Comparison of ENCODE assay signal across 9 mouse cellular contexts in the genomic region with DNA sequence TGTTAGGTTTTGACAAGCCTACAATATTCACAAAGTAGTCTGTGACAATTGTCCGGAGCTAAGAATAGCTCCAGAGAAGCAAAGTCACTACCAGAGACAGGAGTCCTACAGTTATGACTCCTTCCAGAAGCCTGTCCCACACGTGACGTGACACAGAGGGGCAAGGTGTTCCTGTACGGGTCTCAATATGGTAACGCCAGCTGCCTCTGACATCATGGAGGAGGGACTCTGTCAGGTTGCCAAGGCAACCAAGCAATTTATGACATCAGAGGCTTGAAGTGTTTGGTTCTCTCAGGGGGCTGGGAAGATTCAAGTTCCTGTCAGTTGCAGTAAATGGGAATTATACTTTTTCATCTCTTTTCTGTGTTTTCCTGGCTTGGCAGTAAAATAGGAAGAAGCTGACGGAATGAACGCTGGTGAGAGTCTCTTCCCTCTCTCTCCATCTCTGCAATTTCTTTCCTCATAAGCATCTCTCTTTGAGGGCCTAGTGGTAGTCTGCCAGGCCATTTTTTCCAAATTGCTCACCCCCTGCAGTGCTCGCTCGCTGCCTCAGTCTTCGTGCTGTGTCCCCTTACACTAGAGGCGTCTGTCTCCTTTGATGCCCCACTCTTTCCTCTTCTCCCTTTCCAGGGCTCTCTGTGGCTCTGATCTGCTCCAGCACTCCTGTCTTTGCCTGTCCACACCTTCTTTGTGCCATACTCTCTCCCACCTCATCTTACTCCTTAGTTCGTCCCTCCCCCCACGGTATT. TPM values are rescaled to one million over a fixed set of nuclear protein-coding genes. Genes with fewer than 3 reads are reported as not detected.
DNase-seq lines count a peak whose midpoint lies in the region; ATAC-seq and TF ChIP-seq lines count a peak whose summit lies in the region.
"Had no signal": no experiment of that assay in that cellular context is flagged by ENCODE, and none has a peak within 500 bp of the region (broad histone marks: within the 10 kb centered on the region; RNA-seq: fewer than 3 reads in every experiment).

No protein-coding gene starts in this region.

- peaks cover 70% of the 10 kb centered on the region for H3K4me1 ChIP-seq in midbrain, embryonic 13.5 days (replicated peaks)
- no peaks in the 10 kb centered on the region for H3K4me1 ChIP-seq in stomach, postnatal 0 days (replicated peaks; ENCODE audit: control insufficient read depth, insufficient read depth)

- no peak for TF ChIP-seq EP300 in stomach, postnatal 0 days (optimal IDR thresholded peaks at IDR 0.05)

- ATAC-seq in midbrain, embryonic 13.5 days, result no peak
- ATAC-seq in stomach, postnatal 0 days (ENCODE audit: low FRiP score, low TSS enrichment), result no peak

- H3K27me3 ChIP-seq in midbrain, embryonic 13.5 days, result 0 out of 2 replicates have a peak, but pooled peaks cover 4% of the 10 kb centered on the region
- H3K27me3 ChIP-seq in stomach, postnatal 0 days (ENCODE audit: control insufficient read depth, insufficient read depth, low read length), result no peaks in the 10 kb centered on the region

- TF ChIP-seq CTCF in stomach, postnatal 0 days (IDR thresholded peaks at IDR 0.05; ENCODE audit: low read depth), result no peak

- H3K4me2 ChIP-seq in midbrain, embryonic 13.5 days (replicated peaks), result peak overlapping the region; percentile 95
- no peak overlapping the region for H3K4me2 ChIP-seq in stomach, postnatal 0 days (replicated peaks; ENCODE audit: low read depth)
- H3K4me2 ChIP-seq: limb, embryonic 12.5 days had no signal

- peak; percentile 61 to 62 for DNase-seq in cerebellum, adult 18-20 months
- no peak for DNase-seq in cerebellum, adult 8-10 months
- peak; percentile 63 to 69 for DNase-seq in left cerebral cortex, adult 18-20 months (ENCODE audit: low spot score in 2 of 2)
- DNase-seq in left cerebral cortex, adult 11 months (ENCODE audit: low spot score), result no peak
- DNase-seq in cerebellum, postnatal 14 days, result peak; percentile 62 to 70
- no peak for DNase-seq in yolk sac, embryonic 10.5 days (ENCODE audit: low spot score)
- DNase-seq in stomach, postnatal 0 days (ENCODE audit: low spot score), result no peak

- H3K27ac ChIP-seq in midbrain, embryonic 13.5 days, result peak overlapping the region; percentile 61
- H3K27ac ChIP-seq in stomach, postnatal 0 days (replicated peaks), result no peak overlapping the region
- H3K27ac ChIP-seq: limb, embryonic 12.5 days had no signal

- H3K36me3 ChIP-seq in midbrain, embryonic 13.5 days, result no peaks in the 10 kb centered on the region
- no peaks in the 10 kb centered on the region for H3K36me3 ChIP-seq in stomach, postnatal 0 days (ENCODE audit: control insufficient read depth, insufficient read depth, low read length)
- H3K36me3 ChIP-seq: limb, embryonic 12.5 days had no signal

- H3K4me3 ChIP-seq in midbrain, embryonic 13.5 days (replicated peaks), result peak overlapping the region; percentile 73
- no peak overlapping the region for H3K4me3 ChIP-seq in stomach, postnatal 0 days (ENCODE audit: low read depth, low read length)
- H3K4me3 ChIP-seq: limb, embryonic 12.5 days had no signal

- no peaks in the 10 kb centered on the region for H3K9me3 ChIP-seq in midbrain, embryonic 13.5 days
- H3K9me3 ChIP-seq in stomach, postnatal 0 days (ENCODE audit: control insufficient read depth, low read length), result no peaks in the 10 kb centered on the region
- H3K9me3 ChIP-seq: limb, embryonic 12.5 days had no signal

- WGBS in midbrain, embryonic 13.5 days, result 50% methylated on average over 13 of the region's 13 CpGs
- WGBS in stomach, postnatal 0 days, result 69% methylated on average over 13 of the region's 13 CpGs

- peak overlapping the region; percentile 95 for H3K9ac ChIP-seq in midbrain, embryonic 13.5 days (replicated peaks)
- no peak overlapping the region for H3K9ac ChIP-seq in stomach, postnatal 0 days (ENCODE audit: low read length)
- H3K9ac ChIP-seq: limb, embryonic 12.5 days had no signal

RNA-seq across cellular contexts. Expression of gene Zfhx2, which starts 2.8 kb away (rescaled TPM):
- 10 to 100 TPM; 41.8 to 44.5 TPM for total RNA-seq in left cerebral cortex, adult 18-20 months (2021)
- polyA plus RNA-seq in midbrain, embryonic 13.5 days (2015; fragmentation: Nextera tagmentation; extraction: Ambion mirVana), result 35.5 and 39.9 TPM in 2 replicates
- polyA plus RNA-seq in stomach, postnatal 0 days (2015; fragmentation: Nextera tagmentation; extraction: Ambion mirVana), result 1.0 and 1.3 TPM in 2 replicates

RNA-seq across cellular contexts. Expression of gene Thtpa, which starts 5.2 kb away (rescaled TPM):
- 10 to 100 TPM; 22.9 to 23.1 TPM for total RNA-seq in left cerebral cortex, adult 18-20 months (2021)
- polyA plus RNA-seq in midbrain, embryonic 13.5 days (2015; fragmentation: Nextera tagmentation; extraction: Ambion mirVana), result 32.1 and 35.0 TPM in 2 replicates
- 11.5 and 11.8 TPM in 2 replicates for polyA plus RNA-seq in stomach, postnatal 0 days (2015; fragmentation: Nextera tagmentation; extraction: Ambion mirVana)

RNA-seq across cellular contexts. Expression of gene Ap1g2, which starts 17.0 kb away (rescaled TPM):
- 10 to 100 TPM in 1 of 2 experiments, 1 to 10 TPM in 1; 9.5 to 10.2 TPM for total RNA-seq in left cerebral cortex, adult 18-20 months (2021)
- 7.9 and 8.2 TPM in 2 replicates for polyA plus RNA-seq in midbrain, embryonic 13.5 days (2015; fragmentation: Nextera tagmentation; extraction: Ambion mirVana)
- polyA plus RNA-seq in stomach, postnatal 0 days (2015; fragmentation: Nextera tagmentation; extraction: Ambion mirVana), result 26.4 and 31.0 TPM in 2 replicates

RNA-seq across cellular contexts. Expression of gene Jph4, which starts 27.4 kb away (rescaled TPM):
- total RNA-seq in left cerebral cortex, adult 18-20 months (2021), result 100 to 1,000 TPM; 279 to 305 TPM
- 18.2 and 19.9 TPM in 2 replicates for polyA plus RNA-seq in midbrain, embryonic 13.5 days (2015; fragmentation: Nextera tagmentation; extraction: Ambion mirVana)
- polyA plus RNA-seq in stomach, postnatal 0 days (2015; fragmentation: Nextera tagmentation; extraction: Ambion mirVana), result 0.82 and 1.0 TPM in 2 replicates

Comparison
In these comparisons a context has a peak if more than half of its experiments do, and no peak if none do; other contexts are left out.
1. DNase-seq: peak in cerebellum, adult 18-20 months (2 of 2), left cerebral cortex, adult 18-20 months (2 of 2) and cerebellum, postnatal 14 days (2 of 2); none in cerebellum, adult 8-10 months (single experiment), left cerebral cortex, adult 11 months (single experiment), yolk sac, embryonic 10.5 days (single experiment) and stomach, postnatal 0 days (single experiment).
2. RNA of gene Zfhx2, which starts 2.8 kb away (polyA plus RNA-seq): 35.5 to 39.9 TPM in midbrain, embryonic 13.5 days; 1.0 to 1.3 TPM in stomach, postnatal 0 days; every median in the first group is over 10 times any median in the second.